Mouse (Mus musculus): Measurements from ENCODE around the gene Acly.

Gene Acly

DNA sequence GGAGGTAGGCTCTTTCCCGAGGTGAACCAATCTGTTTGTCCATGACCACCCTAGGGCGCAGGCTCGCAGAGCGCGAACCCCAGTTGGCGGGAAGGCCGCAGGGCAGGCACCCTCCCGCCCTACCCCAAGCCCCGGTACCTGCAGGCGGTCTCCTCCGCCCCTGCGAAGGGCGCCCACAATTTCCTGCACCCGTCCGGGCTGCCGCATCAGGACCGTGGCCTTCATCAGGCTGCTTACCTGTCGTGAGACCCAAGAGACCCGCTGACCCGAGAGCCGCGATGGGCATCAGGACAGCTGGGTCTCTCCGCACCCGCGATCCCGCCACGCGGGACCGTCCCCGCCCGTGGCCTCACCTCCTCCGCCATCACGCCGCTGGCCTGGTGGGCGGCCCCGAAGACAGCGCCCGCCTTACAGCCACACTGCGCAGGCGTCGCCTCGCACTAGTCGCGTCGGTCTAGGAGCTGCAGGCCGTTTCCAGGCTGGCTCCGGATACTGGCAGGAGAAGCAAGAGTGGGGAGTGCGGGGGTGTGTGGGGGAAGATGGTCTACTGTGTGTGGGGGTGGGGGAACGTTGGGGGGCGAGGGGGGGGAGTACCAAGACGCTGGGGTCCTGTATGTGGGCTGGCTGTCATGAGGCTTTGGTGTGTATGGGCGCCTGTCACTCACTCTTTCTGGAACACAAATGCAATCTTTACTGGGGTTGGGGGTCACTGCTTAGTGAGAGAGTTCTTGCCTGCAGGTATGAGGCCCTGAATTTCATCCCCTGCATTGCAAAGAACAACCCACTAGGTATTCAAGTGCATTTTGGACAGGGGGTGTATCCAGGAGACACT lies 86.9 kb downstream of the Acly start:
- peak; percentile 92 for DNase-seq (ENCODE audit: low spot score)

DNA sequence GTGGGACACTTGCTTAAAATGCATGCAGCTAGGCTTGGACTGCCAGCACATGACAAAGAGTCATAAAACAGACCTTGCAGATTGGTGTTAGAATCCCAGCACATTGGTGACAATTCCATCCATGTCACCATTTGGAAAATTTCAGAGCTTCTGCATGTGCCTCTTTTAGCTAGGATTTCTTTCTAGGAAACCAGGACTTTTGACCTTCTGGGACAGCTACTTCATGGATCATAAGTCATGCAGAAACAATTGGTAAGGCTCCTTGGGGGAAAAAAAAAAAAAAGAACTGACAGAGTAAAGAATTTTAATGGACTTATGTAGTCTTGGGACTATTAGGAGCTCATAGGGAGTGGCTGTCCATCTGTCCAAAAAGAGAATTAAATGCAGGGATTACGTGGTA lies 89.9 kb downstream of the Acly start:
- no peak for DNase-seq (ENCODE audit: low spot score)

DNA sequence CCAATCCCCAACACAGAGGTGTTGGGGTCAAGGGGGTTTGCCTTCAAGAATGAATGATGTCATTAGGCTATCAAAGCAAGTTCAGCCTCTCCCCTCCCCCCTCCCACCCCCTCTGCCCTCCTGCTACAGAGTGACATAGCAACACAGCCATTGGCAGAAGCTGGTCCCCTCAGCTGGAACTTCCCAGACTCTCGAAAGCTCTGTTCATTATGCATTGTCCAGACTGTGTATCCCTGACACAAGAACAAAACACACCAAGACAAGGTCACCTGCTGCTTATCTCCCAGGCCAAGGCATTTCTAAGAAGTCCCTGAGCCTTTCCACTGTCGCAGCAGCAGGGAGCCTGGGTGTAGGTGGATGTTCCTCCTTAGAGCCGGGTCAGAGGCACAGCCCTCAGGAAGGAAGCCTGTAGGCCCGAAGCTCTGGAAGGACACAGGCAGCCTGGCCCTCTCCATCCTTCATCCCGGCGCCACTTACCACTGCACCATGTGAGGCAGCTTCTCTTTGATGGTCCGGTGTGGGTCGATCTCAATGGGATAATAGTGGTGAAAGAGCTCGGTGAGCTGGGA lies 92.0 kb downstream of the Acly start:
- peak; percentile 45 for DNase-seq (ENCODE audit: low spot score)

DNA sequence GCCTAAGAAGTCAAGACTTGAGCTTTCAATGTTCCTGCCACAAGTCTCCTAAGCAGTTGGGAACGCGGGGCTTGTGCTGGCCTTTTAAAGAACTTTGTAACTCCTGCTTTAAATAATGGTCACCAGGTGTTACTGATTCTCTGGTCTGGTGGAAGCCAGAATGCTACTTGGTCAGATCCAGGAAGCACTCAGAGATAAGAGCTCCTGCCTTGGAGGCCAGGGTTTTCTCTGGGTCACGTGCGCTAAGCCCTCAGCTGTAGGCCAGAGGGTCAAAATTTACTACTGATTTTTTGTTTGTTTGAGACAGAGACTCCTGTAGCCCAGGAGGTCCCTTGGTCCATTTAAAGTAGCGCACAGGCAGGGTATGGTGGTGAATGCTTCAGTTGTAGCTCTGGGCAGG lies 95.8 kb downstream of the Acly start:
- no peak for DNase-seq (ENCODE audit: low spot score)

DNA sequence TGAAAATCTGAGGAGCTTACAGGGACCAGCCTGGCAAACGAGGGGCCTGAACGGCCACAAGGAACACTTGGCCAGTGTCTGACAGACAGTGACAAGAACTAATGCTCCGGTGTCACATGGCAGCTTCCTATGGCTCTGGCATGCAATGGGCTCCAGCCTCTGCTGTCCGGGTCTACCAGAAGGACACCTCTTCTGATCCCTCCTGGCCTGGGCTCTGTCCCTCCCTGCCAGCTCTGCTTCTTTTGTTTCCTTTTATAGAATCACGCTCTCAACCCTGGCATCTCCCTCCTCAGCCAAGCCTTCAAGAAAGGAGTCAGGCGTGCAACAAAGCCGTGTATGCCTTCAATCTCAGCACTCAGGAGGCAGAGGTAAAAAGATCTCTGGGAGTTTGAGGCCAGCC lies 97.7 kb downstream of the Acly start:
- DNase-seq (ENCODE audit: low spot score), result no peak

DNA sequence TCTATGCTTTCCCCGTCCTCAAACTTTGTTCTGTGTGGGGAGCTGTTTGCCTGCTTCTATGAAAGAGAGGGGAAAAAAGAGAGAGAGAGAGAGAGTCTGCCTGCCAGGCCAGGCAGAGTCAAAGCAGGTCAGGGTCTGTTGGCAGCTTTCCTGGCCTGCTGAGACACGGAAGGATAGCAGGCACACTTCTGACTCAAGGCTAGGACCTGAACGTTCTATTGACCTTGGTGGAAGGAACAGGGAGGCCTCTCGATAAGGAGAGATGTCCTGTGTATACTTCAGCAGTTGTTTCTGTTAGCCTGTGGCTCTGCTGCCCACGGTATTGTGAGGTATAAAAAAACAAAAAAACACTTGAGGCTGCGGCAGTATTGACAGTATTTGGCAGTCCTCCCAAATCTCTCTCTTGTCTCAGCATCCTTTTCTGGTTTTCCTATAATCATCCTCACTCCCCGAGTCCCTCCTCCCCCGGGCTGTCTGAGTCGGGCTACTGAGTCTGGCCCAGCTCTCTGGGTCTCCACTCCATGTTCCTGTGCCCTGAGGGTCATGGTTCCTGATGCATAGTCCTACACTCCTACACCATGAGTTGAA lies 99.1 kb downstream of the Acly start:
- peak; percentile 90 for DNase-seq (ENCODE audit: low spot score)

DNA sequence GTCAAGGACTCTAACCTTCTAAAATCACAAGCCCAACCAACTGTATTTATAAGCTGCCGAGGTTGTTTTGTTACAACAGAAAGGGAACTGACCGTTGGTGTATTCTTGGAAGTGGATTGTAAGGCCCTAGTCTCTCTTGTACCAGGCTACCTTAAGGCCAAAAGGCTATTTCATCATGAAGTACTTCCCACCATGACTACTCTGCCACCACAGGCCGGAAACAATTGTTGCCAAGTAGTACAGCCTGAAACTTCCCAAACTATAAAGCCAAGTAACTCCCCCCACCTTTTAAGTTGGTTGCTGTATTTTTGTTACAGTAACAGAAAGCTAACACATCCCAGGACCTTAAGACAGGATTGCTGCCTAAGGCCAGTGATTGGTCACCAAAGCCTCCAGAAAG lies 101.0 kb downstream of the Acly start:
- DNase-seq (ENCODE audit: low spot score), result no peak
